Mouse (Mus musculus) MEL (cell line): ENCODE data around the gene Vmn2r81. TPM values are rescaled to one million over a fixed set of nuclear protein-coding genes. Genes with fewer than 3 reads are reported as not detected.
"Not testable (repeated sequence)": the region's sequence is repeated elsewhere in the genome, so short reads cannot be mapped to it uniquely, and the experiment has no call there.

Experiments
- DNase-seq: peaks from one replicate; pipeline ENCODE4 v3.0.0; 2011; ENCODE audit warnings: low read depth, low spot score
- H3K27ac ChIP-seq: 2 replicates; pipeline ENCODE4 v1.5.1; 2012; ENCODE audit warnings: low read depth, mild to moderate bottlenecking, control low read depth, low read length, moderate library complexity; ENCODE audit not compliant: control insufficient read depth
- H3K27me3 ChIP-seq, 2 experiments: fragments of 150-350 bp in 1 of 2; sonication (generic) in 1 of 2; 2 replicates each; pipeline ENCODE4 v1.6.1; 2012; ENCODE audit warnings: low read length in 2 of 2, mild to moderate bottlenecking in 2 of 2, improper control_type of control experiment in 1 of 2, moderate library complexity in 1 of 2; ENCODE audit not compliant: insufficient read depth in 2 of 2, control insufficient read depth in 1 of 2
- H3K36me3 ChIP-seq, 2 experiments: 2 replicates each; pipeline ENCODE4 v1.6.1; 2012 to 2014; ENCODE audit warnings: low read length in 2 of 2, improper control_type of control experiment in 1 of 2, inconsistent platforms in 1 of 2, mild to moderate bottlenecking in 1 of 2; ENCODE audit not compliant: insufficient read depth in 2 of 2, control insufficient read depth in 1 of 2
- H3K4me1 ChIP-seq, 2 experiments: fragments of 150-350 bp in 1 of 2; sonication (generic) in 1 of 2; 2 replicates each; pipeline ENCODE4 v1.6.1; 2012; ENCODE audit warnings: low read length in 2 of 2, improper control_type of control experiment in 1 of 2, mild to moderate bottlenecking in 1 of 2; ENCODE audit not compliant: insufficient read depth in 2 of 2, control insufficient read depth in 1 of 2
- H3K4me3 ChIP-seq, 2 experiments: fragments of 150-350 bp in 1 of 2; sonication (generic) in 1 of 2; 2 replicates each; pipeline ENCODE4 v1.5.1; 2012; ENCODE audit warnings: low read depth in 2 of 2, low read length in 2 of 2, mild to moderate bottlenecking in 2 of 2, moderate library complexity in 2 of 2, control low read depth in 1 of 2, improper control_type of control experiment in 1 of 2; ENCODE audit not compliant: control insufficient read depth in 1 of 2, insufficient read depth in 1 of 2
- H3K79me2 ChIP-seq: 2 replicates; pipeline ENCODE4 v1.6.1; 2012; ENCODE audit warnings: mild to moderate bottlenecking, low read length, moderate library complexity; ENCODE audit not compliant: control insufficient read depth, poor library complexity, insufficient read depth
- H3K9ac ChIP-seq: 2 replicates; pipeline ENCODE4 v1.6.1; 2012; ENCODE audit warnings: low read depth, mild to moderate bottlenecking, control low read depth, low read length, moderate library complexity; ENCODE audit not compliant: control insufficient read depth, poor library complexity, severe bottlenecking
- H3K9me3 ChIP-seq: fragments of 150-350 bp; sonication (generic); replicated peaks from 2 replicates; pipeline ENCODE4 v1.6.1; 2012; ENCODE audit warnings: mild to moderate bottlenecking, low read length, improper control_type of control experiment, moderate library complexity; ENCODE audit not compliant: insufficient read depth
- GABPA ChIP-seq: IDR thresholded peaks from 2 replicates; pipeline ENCODE4 v1.6.1; 2012; ENCODE audit warnings: low read depth, mild to moderate bottlenecking, inconsistent platforms, low read length, improper control_type of control experiment, moderate library complexity
- MAFK ChIP-seq: IDR thresholded peaks from 2 replicates; pipeline ENCODE4 v1.6.1; 2011; ENCODE audit warnings: low read depth, mild to moderate bottlenecking, low read length, improper control_type of control experiment, borderline replicate concordance
- MAX ChIP-seq: IDR thresholded peaks from 2 replicates; pipeline ENCODE4 v1.6.1; 2011; ENCODE audit warnings: low read length, improper control_type of control experiment
- MEF2A ChIP-seq: IDR thresholded peaks from 2 replicates; pipeline ENCODE4 v1.6.1; 2014; ENCODE audit warnings: low read depth, mild to moderate bottlenecking, inconsistent platforms, low read length, improper control_type of control experiment; ENCODE audit not compliant: poor library complexity, insufficient replicate concordance, severe bottlenecking; ENCODE audit errors: extremely low read depth
- MYB ChIP-seq: IDR thresholded peaks from 2 replicates; pipeline ENCODE4 v1.6.1; 2011; ENCODE audit warnings: mild to moderate bottlenecking, low read depth, low read length, improper control_type of control experiment
- NRF1 ChIP-seq: IDR thresholded peaks from 2 replicates; pipeline ENCODE4 v1.6.1; 2014; ENCODE audit warnings: low read depth, mild to moderate bottlenecking, inconsistent platforms, low read length, improper control_type of control experiment, moderate library complexity; ENCODE audit not compliant: poor library complexity, insufficient read depth, severe bottlenecking
- POLR2A ChIP-seq, 2 experiments: IDR thresholded peaks; 2 replicates each; pipeline ENCODE4 v1.6.1; 2011 to 2012; ENCODE audit warnings: low read length in 2 of 2, mild to moderate bottlenecking in 2 of 2, control low read depth in 1 of 2, improper control_type of control experiment in 1 of 2, low read depth in 1 of 2, moderate library complexity in 1 of 2; ENCODE audit not compliant: control insufficient read depth in 1 of 2, insufficient read depth in 1 of 2, poor library complexity in 1 of 2
- RCOR1 ChIP-seq: IDR thresholded peaks from 2 replicates; pipeline ENCODE4 v1.6.1; 2012; ENCODE audit warnings: low read depth, mild to moderate bottlenecking, inconsistent platforms, low read length, improper control_type of control experiment
- SIN3A ChIP-seq: IDR thresholded peaks from 2 replicates; pipeline ENCODE4 v1.6.1; 2012; ENCODE audit warnings: low read length, improper control_type of control experiment, inconsistent platforms
- TCF12 ChIP-seq: IDR thresholded peaks from 2 replicates; pipeline ENCODE4 v1.6.1; 2014; ENCODE audit warnings: low read depth, mild to moderate bottlenecking, inconsistent platforms, low read length, improper control_type of control experiment, moderate library complexity
- USF2 ChIP-seq, 2 experiments: IDR thresholded peaks; 2 replicates each; pipeline ENCODE4 v1.6.1; 2011 to 2012; ENCODE audit warnings: improper control_type of control experiment in 2 of 2, low read length in 2 of 2, borderline replicate concordance in 1 of 2, inconsistent platforms in 1 of 2, low read depth in 1 of 2, mild to moderate bottlenecking in 1 of 2; ENCODE audit not compliant: insufficient read depth in 1 of 2
- ZC3H11A ChIP-seq: IDR thresholded peaks from 2 replicates; pipeline ENCODE4 v1.6.1; 2012; ENCODE audit warnings: low read depth, mild to moderate bottlenecking, inconsistent platforms, low read length, improper control_type of control experiment
- ZKSCAN1 ChIP-seq: IDR thresholded peaks from 2 replicates; pipeline ENCODE4 v1.6.1; 2012; ENCODE audit warnings: low read depth, mild to moderate bottlenecking, inconsistent platforms, low read length, improper control_type of control experiment, moderate library complexity
- polyA plus RNA-seq, 2 experiments: library from polyadenylated mRNA; stranded (reverse) in 1 of 2; unstranded in 1 of 2; fragments of >175 nt in 1 of 2; fragments of >200 nt in 1 of 2; gene quantifications; 2 replicates each; pipeline versions ENCODE4 v1.2.1 to v1.2.4; 2012; ENCODE audit warnings: low replicate concordance in 2 of 2, low read depth in 1 of 2; ENCODE audit not compliant: insufficient read length in 2 of 2, insufficient read depth in 1 of 2, missing spikeins in 1 of 2
- total RNA-seq: library from RNA; depleted of rRNA; stranded (reverse); fragments of 300-350 nt; gene quantifications from 2 replicates; pipeline ENCODE4 v1.2.3, GENCODE M21; 2012; rRNA removed

The Vmn2r81 gene
- total RNA-seq (not detected in 2 replicates), polyA plus RNA-seq (not detected)

GRCm38 (mm10) chr10:79247392-79247791 is at the start of gene Vmn2r81:
Gene Vmn2r81, plus strand, starts transcription at chr10:79247692.
- not testable (repeated sequence) for H3K9ac ChIP-seq, H3K27ac ChIP-seq, H3K36me3 ChIP-seq, H3K79me2 ChIP-seq, H3K4me1 ChIP-seq, H3K4me3 ChIP-seq, H3K9me3 ChIP-seq, H3K27me3 ChIP-seq, DNase-seq

GRCm38 (mm10) chr10:79199973-79200372 is 47.5 kb upstream of the Vmn2r81 start:
- H3K9me3 ChIP-seq, H3K79me2 ChIP-seq, H3K4me3 ChIP-seq, H3K27me3 ChIP-seq, DNase-seq, H3K4me1 ChIP-seq, H3K9ac ChIP-seq, H3K36me3 ChIP-seq, H3K27ac ChIP-seq: not testable (repeated sequence)

DNA sequence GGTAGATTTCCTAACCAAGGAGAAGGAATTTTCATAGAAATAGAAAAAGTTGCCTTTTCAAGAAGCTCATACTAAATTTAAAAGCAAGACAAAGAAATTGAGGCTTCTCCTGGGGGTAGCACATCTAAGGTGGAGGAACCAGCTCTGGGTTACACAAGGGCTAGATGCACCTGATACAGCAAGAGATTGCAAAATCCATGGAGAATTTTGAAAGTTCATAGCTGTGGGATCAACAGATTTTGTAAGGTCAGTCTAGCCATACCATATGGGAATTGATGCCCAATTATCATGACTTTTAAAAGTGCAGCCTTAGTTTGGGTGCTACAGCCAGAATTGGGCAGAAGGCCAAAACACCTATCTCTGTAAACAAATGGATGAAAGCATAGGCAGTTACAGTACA is 27.1 kb upstream of the Vmn2r81 start:
- no peak for TF ChIP-seq NRF1
- TF ChIP-seq ZKSCAN1 = no peak
- no peak for TF ChIP-seq MEF2A
- no peak for TF ChIP-seq TCF12
- no peak for TF ChIP-seq SIN3A
- no peak for TF ChIP-seq MAX
- TF ChIP-seq USF2 (IDR thresholded peaks at IDR 0.05; ENCODE audit: borderline replicate concordance in 1 of 2, insufficient read depth in 1 of 2, low read depth in 1 of 2, low read length in 2 of 2) = no peak
- Histone ChIP-seq H3K36me3 (no peaks in the 10 kb centered on the region), H3K27ac (no peak overlapping the region), H3K9me3 (no peaks in the 10 kb centered on the region), H3K79me2 (no peaks in the 10 kb centered on the region), H3K27me3 (no peaks in the 10 kb centered on the region), H3K4me3 (no peak overlapping the region), H3K4me1 (no peaks in the 10 kb centered on the region), H3K9ac (no peak overlapping the region)
- DNase-seq = no peak

GRCm38 (mm10) chr10:79221606-79222005 is 25.9 kb upstream of the Vmn2r81 start:
- no peak overlapping the region for H3K27ac ChIP-seq
- no peak overlapping the region for H3K4me3 ChIP-seq
- H3K79me2 ChIP-seq = no peaks in the 10 kb centered on the region
- TF ChIP-seq GABPA (no peak), RCOR1 (no peak), SIN3A (no peak), MAFK (no peak), ZC3H11A (no peak), POLR2A (IDR thresholded peaks at IDR 0.05; ENCODE audit: control insufficient read depth in 1 of 2, insufficient read depth in 1 of 2, low read depth in 1 of 2, low read length in 2 of 2, poor library complexity in 1 of 2) (no peak), MYB (no peak), MAX (no peak)
- TF ChIP-seq, all 39 proteins: peak for 0
- no peak for DNase-seq
- Histone ChIP-seq H3K4me1 (no peaks in the 10 kb centered on the region), H3K9ac (no peak overlapping the region), H3K36me3 (no peaks in the 10 kb centered on the region), H3K27me3 (no peaks in the 10 kb centered on the region), H3K9me3 (no peaks in the 10 kb centered on the region)
